ENCODE assay signal across 9 mouse cellular contexts in genomic region chr1:181022265-181022664, GRCm38 (mm10). TPM values are rescaled to one million over a fixed set of nuclear protein-coding genes. Genes with fewer than 3 reads are reported as not detected.
DNase-seq lines count a peak whose midpoint lies in the region; ATAC-seq and TF ChIP-seq lines count a peak whose summit lies in the region.
"Had no signal": no experiment of that assay in that cellular context is flagged by ENCODE, and none has a peak within 500 bp of the region (broad histone marks: within the 10 kb centered on the region; RNA-seq: fewer than 3 reads in every experiment).

No protein-coding gene starts in this region.

- H3K9me3 ChIP-seq in midbrain, embryonic 10.5 days (replicated peaks): no peaks in the 10 kb centered on the region
- no peaks in the 10 kb centered on the region for H3K9me3 ChIP-seq in midbrain, embryonic 16.5 days (replicated peaks; ENCODE audit: control insufficient read depth, low read length, poor library complexity, severe bottlenecking)
- H3K9me3 ChIP-seq in intestine, embryonic 15.5 days: no peaks in the 10 kb centered on the region

- peak; percentile 31 for DNase-seq in midbrain, embryonic 10.5 days (ENCODE audit: low spot score)
- peak; percentile 70 for DNase-seq in adipocyte (ENCODE audit: low spot score)
- DNase-seq in embryo, embryonic 11 days: peak; percentile 74
- peak; percentile 32 to 64 for DNase-seq in left cerebral cortex, adult 9 months (ENCODE audit: low spot score in 2 of 2)
- DNase-seq in thymus, adult 2 months: peak; percentile 89

- H3K9ac ChIP-seq in midbrain, embryonic 16.5 days (ENCODE audit: low read depth, low read length): no peak overlapping the region
- no peak overlapping the region for H3K9ac ChIP-seq in intestine, embryonic 15.5 days

- TF ChIP-seq CTCF in thymus, adult 2 months (IDR thresholded peaks at IDR 0.05; ENCODE audit: borderline replicate concordance, control insufficient read depth, extremely low read depth, insufficient read depth, low read length, poor library complexity): peak; percentile 52; the same call in 1 of the 2 replicates

- peaks cover 19% of the 10 kb centered on the region for H3K27me3 ChIP-seq in midbrain, embryonic 10.5 days (ENCODE audit: low read depth, poor library complexity, severe bottlenecking)
- H3K27me3 ChIP-seq in midbrain, embryonic 16.5 days (ENCODE audit: control insufficient read depth, insufficient read depth, low read depth, low read length): no peaks in the 10 kb centered on the region
- no peaks in the 10 kb centered on the region for H3K27me3 ChIP-seq in intestine, embryonic 15.5 days (replicated peaks)
- H3K27me3 ChIP-seq in thymus, adult 2 months (ENCODE audit: control insufficient read depth, insufficient read depth, low read length): no peaks in the 10 kb centered on the region

- no peak overlapping the region for H3K27ac ChIP-seq in midbrain, embryonic 10.5 days (replicated peaks)
- no peak overlapping the region for H3K27ac ChIP-seq in midbrain, embryonic 16.5 days (ENCODE audit: low read length)
- H3K27ac ChIP-seq in intestine, embryonic 15.5 days: no peak overlapping the region
- H3K27ac ChIP-seq in thymus, adult 2 months (ENCODE audit: control insufficient read depth, insufficient read depth, low read length): no peak overlapping the region

- H3K4me3 ChIP-seq in midbrain, embryonic 10.5 days: no peak overlapping the region
- H3K4me3 ChIP-seq in midbrain, embryonic 16.5 days (ENCODE audit: low read depth, low read length): no peak overlapping the region
- H3K4me3 ChIP-seq in intestine, embryonic 15.5 days (replicated peaks): no peak overlapping the region
- H3K4me3 ChIP-seq in thymus, adult 2 months (ENCODE audit: control insufficient read depth, insufficient read depth, low read length): no peak overlapping the region
- H3K4me3 ChIP-seq: erythroblast, embryonic 14.5 days had no signal

- no peaks in the 10 kb centered on the region for H3K36me3 ChIP-seq in midbrain, embryonic 10.5 days
- no peaks in the 10 kb centered on the region for H3K36me3 ChIP-seq in midbrain, embryonic 16.5 days (ENCODE audit: control insufficient read depth, insufficient read depth, low read length)
- H3K36me3 ChIP-seq in intestine, embryonic 15.5 days: no peaks in the 10 kb centered on the region
- no peaks in the 10 kb centered on the region for H3K36me3 ChIP-seq in thymus, adult 2 months (ENCODE audit: control insufficient read depth, insufficient read depth, low read length)

- ATAC-seq in midbrain, embryonic 16.5 days: no peak
- ATAC-seq in intestine, embryonic 15.5 days: peak; percentile 69
- peak; percentile 97 for ATAC-seq in megakaryocyte-erythroid progenitor cell, adult 5-6 weeks (replicated peaks; ENCODE audit: low FRiP score, low TSS enrichment, poor library complexity, severe bottlenecking)

- peaks cover 4% of the 10 kb centered on the region for H3K4me1 ChIP-seq in midbrain, embryonic 10.5 days
- H3K4me1 ChIP-seq in midbrain, embryonic 16.5 days (ENCODE audit: control insufficient read depth, insufficient read depth, low read length): no peaks in the 10 kb centered on the region; the same call in 1 of the 2 replicates
- H3K4me1 ChIP-seq in intestine, embryonic 15.5 days (replicated peaks): peaks cover 4% of the 10 kb centered on the region
- H3K4me1 ChIP-seq in thymus, adult 2 months (replicated peaks; ENCODE audit: control insufficient read depth, insufficient read depth, low read length): peaks cover 4% of the 10 kb centered on the region; the same call in 1 of the 2 replicates

- TF ChIP-seq POLR2A in thymus, adult 2 months (IDR thresholded peaks at IDR 0.05; ENCODE audit: control insufficient read depth, extremely low read depth, insufficient read depth, low read length, poor library complexity): peak; percentile 24; the same call in 1 of the 2 replicates

- H3K4me2 ChIP-seq in midbrain, embryonic 16.5 days (ENCODE audit: low read length): no peak overlapping the region
- H3K4me2 ChIP-seq in intestine, embryonic 15.5 days (replicated peaks): no peak overlapping the region

- 17% methylated on average over 1 of the region's 1 CpGs for WGBS in midbrain, embryonic 10.5 days
- 16% methylated on average over 1 of the region's 1 CpGs for WGBS in midbrain, embryonic 16.5 days
- 22% methylated on average over 1 of the region's 1 CpGs for WGBS in intestine, embryonic 15.5 days
- WGBS in thymus, adult 2 months: 6% methylated on average over 1 of the region's 1 CpGs

RNA-seq across cellular contexts. Expression of gene Ephx1, which starts 1.6 kb away (rescaled TPM):
- polyA plus RNA-seq in midbrain, embryonic 10.5 days (2016; fragmentation: Nextera tagmentation; extraction: Ambion mirVana): 0.86 and 0.94 TPM in 2 replicates
- polyA plus RNA-seq in midbrain, embryonic 16.5 days (2015; fragmentation: Nextera tagmentation; extraction: Ambion mirVana): 5.7 and 8.2 TPM in 2 replicates
- 3.6 and 4.0 TPM in 2 replicates for polyA plus RNA-seq in intestine, embryonic 15.5 days (2015; fragmentation: Nextera tagmentation; extraction: Ambion mirVana)
- 4.5 TPM in 1 of 2 replicates, not detected in the other for total RNA-seq in megakaryocyte-erythroid progenitor cell, adult 5-6 weeks (2014; fragmentation: Nextera tagmentation)
- 0.57 TPM in 1 of 2 replicates, not detected in the other for total RNA-seq in megakaryocyte-erythroid progenitor cell, adult 5-6 weeks (2017)
- polyA plus RNA-seq in thymus, adult 2 months (2012; rRNA removed): 33.2 and 39.3 TPM in 2 replicates
- polyA plus RNA-seq: erythroblast, embryonic 14.5 days had no signal

RNA-seq across cellular contexts. Expression of gene 9130409I23Rik, which starts 28.8 kb away (rescaled TPM):
- not detected in 2 replicates for polyA plus RNA-seq in midbrain, embryonic 10.5 days (2016; fragmentation: Nextera tagmentation; extraction: Ambion mirVana)
- polyA plus RNA-seq in midbrain, embryonic 16.5 days (2015; fragmentation: Nextera tagmentation; extraction: Ambion mirVana): 0.17 TPM in 1 of 2 replicates, not detected in the other
- not detected in 2 replicates for polyA plus RNA-seq in intestine, embryonic 15.5 days (2015; fragmentation: Nextera tagmentation; extraction: Ambion mirVana)
- total RNA-seq in megakaryocyte-erythroid progenitor cell, adult 5-6 weeks (2014; fragmentation: Nextera tagmentation): not detected in 2 replicates
- not detected in 2 replicates for total RNA-seq in megakaryocyte-erythroid progenitor cell, adult 5-6 weeks (2017)
- 0.06 and 0.09 TPM in 2 replicates for polyA plus RNA-seq in thymus, adult 2 months (2012; rRNA removed)
- polyA plus RNA-seq: erythroblast, embryonic 14.5 days had no signal

Comparison
In these comparisons a context has a peak if more than half of its experiments do, and no peak if none do; other contexts are left out.
1. DNase-seq: peak in every context shown above with its lines; median percentile 89 in thymus, adult 2 months; 74 in embryo, embryonic 11 days; 70 in adipocyte; 48 in left cerebral cortex, adult 9 months; 31 in midbrain, embryonic 10.5 days.